Mouse (Mus musculus): ENCODE data around the gene Col4a3bp.

The Col4a3bp gene

GRCm38 (mm10) chr13:96529542-96529941 lies 12.9 kb upstream of the Col4a3bp start:
- TF ChIP-seq GATA4 (IDR thresholded peaks at IDR 0.05; ENCODE audit: insufficient replicate concordance, low read length): no peak

GRCm38 (mm10) chr13:96530064-96530463 lies 12.4 kb upstream of the Col4a3bp start:
- no peak for TF ChIP-seq GATA4 (IDR thresholded peaks at IDR 0.05; ENCODE audit: insufficient replicate concordance, low read length)

- no peak for TF ChIP-seq GATA4 (IDR thresholded peaks at IDR 0.05; ENCODE audit: insufficient replicate concordance, low read length)
Measured at GRCm38 (mm10) chr13:96532176-96532575, 10.2 kb upstream of the Col4a3bp start.

- no peak for TF ChIP-seq GATA4 (IDR thresholded peaks at IDR 0.05; ENCODE audit: insufficient replicate concordance, low read length)
Measured at GRCm38 (mm10) chr13:96533742-96534141, 8.7 kb upstream of the Col4a3bp start.

- TF ChIP-seq GATA4 (IDR thresholded peaks at IDR 0.05; ENCODE audit: insufficient replicate concordance, low read length): no peak
Measured at GRCm38 (mm10) chr13:96536821-96537572, 5.4 kb upstream of the Col4a3bp start.

GRCm38 (mm10) chr13:96538103-96538502 lies 4.3 kb upstream of the Col4a3bp start:
- TF ChIP-seq GATA4 (IDR thresholded peaks at IDR 0.05; ENCODE audit: insufficient replicate concordance, low read length): no peak

GRCm38 (mm10) chr13:96541381-96541780 lies 1.0 kb upstream of the Col4a3bp start:
- no peak for TF ChIP-seq GATA4 (IDR thresholded peaks at IDR 0.05; ENCODE audit: insufficient replicate concordance, low read length)

- TF ChIP-seq GATA4 (IDR thresholded peaks at IDR 0.05; ENCODE audit: insufficient replicate concordance, low read length): no peak
Measured at GRCm38 (mm10) chr13:96542901-96543891, 778 bp downstream of the Col4a3bp start.

- no peak for TF ChIP-seq GATA4 (IDR thresholded peaks at IDR 0.05; ENCODE audit: insufficient replicate concordance, low read length)
Measured at GRCm38 (mm10) chr13:96544506-96544905, 2.1 kb downstream of the Col4a3bp start.

- TF ChIP-seq GATA4 (IDR thresholded peaks at IDR 0.05; ENCODE audit: insufficient replicate concordance, low read length): no peak
Measured at GRCm38 (mm10) chr13:96547250-96547649, 4.8 kb downstream of the Col4a3bp start.

- no peak for TF ChIP-seq GATA4 (IDR thresholded peaks at IDR 0.05; ENCODE audit: insufficient replicate concordance, low read length)
Measured at GRCm38 (mm10) chr13:96547941-96548340, 5.5 kb downstream of the Col4a3bp start.

- TF ChIP-seq GATA4 (IDR thresholded peaks at IDR 0.05; ENCODE audit: insufficient replicate concordance, low read length): no peak
Measured at GRCm38 (mm10) chr13:96555099-96555498, 12.7 kb downstream of the Col4a3bp start.

- TF ChIP-seq GATA4 (IDR thresholded peaks at IDR 0.05; ENCODE audit: insufficient replicate concordance, low read length): no peak
Measured at GRCm38 (mm10) chr13:96567977-96568376, 25.6 kb downstream of the Col4a3bp start.

- TF ChIP-seq GATA4 (IDR thresholded peaks at IDR 0.05; ENCODE audit: insufficient replicate concordance, low read length): no peak; the same call in 1 of the 2 replicates
Measured at GRCm38 (mm10) chr13:96570313-96571015, 28.0 kb downstream of the Col4a3bp start.

GRCm38 (mm10) chr13:96571016-96571361 lies 28.6 kb downstream of the Col4a3bp start:
- TF ChIP-seq GATA4 (IDR thresholded peaks at IDR 0.05; ENCODE audit: insufficient replicate concordance, low read length): no peak

All from liver, adult (tissue).